Mouse (Mus musculus) myocyte (in vitro differentiated cells): ENCODE data around the gene Fstl4.

Experiments
- E2F4 ChIP-seq: IDR thresholded peaks from one replicate; pipeline ENCODE4 v1.6.1; 2011; ENCODE audit warnings: mild to moderate bottlenecking, control low read depth, moderate library complexity; ENCODE audit not compliant: insufficient read depth
- MAX ChIP-seq: IDR thresholded peaks from one replicate; pipeline ENCODE4 v1.6.1; 2011; ENCODE audit warnings: low read depth, mild to moderate bottlenecking, control low read depth
- MYOG ChIP-seq, 3 experiments: IDR thresholded peaks; one replicate each; pipeline ENCODE4 v1.6.1; 2011; ENCODE audit warnings: control low read depth in 2 of 3, low read depth in 2 of 3, mild to moderate bottlenecking in 2 of 3; ENCODE audit not compliant: insufficient read length in 2 of 3, control insufficient read depth in 1 of 3, insufficient read depth in 1 of 3
- POLR2A ChIP-seq: IDR thresholded peaks from one replicate; pipeline ENCODE4 v1.6.1; 2011; ENCODE audit warnings: low read depth, mild to moderate bottlenecking, control low read depth, moderate library complexity; ENCODE audit not compliant: insufficient read length
- POLR2AphosphoS2 ChIP-seq: IDR thresholded peaks from one replicate; pipeline ENCODE4 v1.6.1; 2011; ENCODE audit warnings: low read depth, control low read depth; ENCODE audit not compliant: insufficient read length
- REST ChIP-seq: IDR thresholded peaks from one replicate; pipeline ENCODE4 v1.6.1; 2011; ENCODE audit warnings: mild to moderate bottlenecking, control low read depth, moderate library complexity; ENCODE audit not compliant: insufficient read depth, insufficient read length
- SRF ChIP-seq: IDR thresholded peaks from one replicate; pipeline ENCODE4 v1.6.1; 2011; ENCODE audit warnings: low read depth; ENCODE audit not compliant: control insufficient read depth, insufficient read length
- TCF12 ChIP-seq: IDR thresholded peaks from one replicate; pipeline ENCODE4 v1.6.1; 2011; ENCODE audit warnings: mild to moderate bottlenecking, control low read depth; ENCODE audit not compliant: poor library complexity, insufficient read depth, severe bottlenecking
- USF1 ChIP-seq: IDR thresholded peaks from one replicate; pipeline ENCODE4 v1.6.1; 2011; ENCODE audit warnings: low read depth, mild to moderate bottlenecking, control low read depth, moderate library complexity

GRCm38 (mm10) chr11:52850071-52850470 lies 85.6 kb downstream of the Fstl4 start:
- TF ChIP-seq POLR2A (no peak), USF1 (no peak), POLR2AphosphoS2 (no peak), TCF12 (no peak), MAX (no peak), MYOG (IDR thresholded peaks at IDR 0.05; ENCODE audit: control insufficient read depth in 1 of 3, insufficient read depth in 1 of 3, insufficient read length in 2 of 3, low read depth in 2 of 3) (no peak), SRF (no peak), E2F4 (no peak), REST (no peak)
